Mouse (Mus musculus): ENCODE measurements around the gene Fgfr2.

The Fgfr2 gene

DNA sequence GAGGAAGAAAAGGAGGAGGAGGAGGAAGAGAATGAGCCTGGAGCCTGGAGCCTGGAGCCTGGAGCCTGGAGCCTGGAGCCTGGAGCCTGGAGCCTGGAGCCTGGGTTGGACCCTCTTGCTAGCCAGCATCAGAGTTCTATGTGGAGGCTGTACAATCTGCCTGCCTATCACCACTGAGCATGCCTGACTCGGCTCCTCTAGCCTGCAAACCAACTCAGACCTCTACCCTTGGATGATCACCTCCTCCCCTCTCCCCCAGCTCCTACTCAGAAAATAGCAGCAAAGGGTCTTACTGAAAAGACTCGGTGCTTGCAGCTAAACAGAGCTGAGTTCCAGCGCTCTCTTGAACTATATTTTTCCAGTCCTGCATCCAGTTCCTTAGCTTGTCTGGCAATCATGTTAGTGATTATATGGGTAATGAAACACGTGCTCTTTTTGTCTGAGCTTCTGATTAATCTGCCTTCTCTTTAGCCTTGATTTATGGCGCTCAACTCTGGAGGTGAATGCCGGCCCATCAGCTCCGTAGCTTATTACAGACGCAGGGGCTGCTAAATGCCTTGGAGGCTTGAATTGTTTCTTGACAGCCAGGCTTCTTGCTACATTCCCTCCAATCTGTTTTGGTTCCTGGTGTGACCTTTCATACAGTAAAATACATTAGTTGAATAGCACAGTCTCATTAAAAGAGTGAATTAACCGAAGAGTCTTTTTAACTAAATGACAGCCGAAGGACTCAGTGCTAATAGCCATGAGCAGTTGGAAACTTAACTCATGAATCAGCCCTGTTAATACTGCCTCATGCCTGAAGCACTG, 1345.5 kb downstream of the Fgfr2 start:
- DNase-seq: no peak

DNA sequence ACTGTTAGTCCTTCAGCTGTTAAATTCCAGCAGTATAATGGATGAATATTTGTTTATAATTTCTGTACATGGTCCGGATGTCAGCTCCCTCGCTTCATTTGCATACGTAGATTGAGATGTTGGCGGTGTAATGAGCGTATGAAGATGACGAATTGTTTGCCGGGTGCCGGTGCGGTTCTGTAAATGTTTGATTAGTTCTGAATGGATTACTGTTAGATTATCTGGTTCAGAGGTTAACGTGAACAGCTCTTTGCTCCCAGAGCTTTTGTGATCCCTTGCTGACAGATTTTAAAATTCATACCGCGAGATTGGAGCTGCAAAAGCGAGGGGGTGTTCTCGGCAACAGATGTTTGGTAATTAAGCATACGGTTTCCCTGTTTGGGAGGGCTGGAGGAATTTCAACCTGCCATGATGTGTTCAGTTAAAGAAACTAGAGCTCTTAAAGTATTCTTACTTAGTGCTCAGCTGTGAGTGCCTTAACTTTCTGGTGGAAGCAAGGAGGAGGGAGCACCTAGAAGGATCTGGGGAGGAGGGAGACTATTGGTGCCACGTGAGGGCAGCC, 1346.9 kb downstream of the Fgfr2 start:
- DNase-seq: peak; percentile 38

DNA sequence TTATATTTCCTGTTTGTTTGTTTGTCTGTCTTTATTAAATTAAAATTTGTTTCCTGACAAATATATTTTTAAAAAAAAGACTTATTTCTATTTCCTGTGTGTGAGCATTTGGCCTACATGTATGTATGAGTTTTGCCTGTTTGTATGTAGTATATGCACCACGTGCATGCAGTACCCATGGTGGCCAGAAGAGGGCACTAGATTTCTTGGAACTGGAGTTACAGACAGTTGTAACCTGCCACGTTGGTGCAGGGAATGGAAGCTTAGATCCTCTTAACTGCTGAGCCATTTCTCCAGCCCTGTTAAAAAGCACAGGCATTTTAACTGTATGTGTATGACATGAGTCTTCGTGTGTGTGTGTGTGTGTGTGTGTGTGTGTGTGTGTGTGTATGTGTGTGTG, 1365.2 kb downstream of the Fgfr2 start:
- DNase-seq: no peak

DNA sequence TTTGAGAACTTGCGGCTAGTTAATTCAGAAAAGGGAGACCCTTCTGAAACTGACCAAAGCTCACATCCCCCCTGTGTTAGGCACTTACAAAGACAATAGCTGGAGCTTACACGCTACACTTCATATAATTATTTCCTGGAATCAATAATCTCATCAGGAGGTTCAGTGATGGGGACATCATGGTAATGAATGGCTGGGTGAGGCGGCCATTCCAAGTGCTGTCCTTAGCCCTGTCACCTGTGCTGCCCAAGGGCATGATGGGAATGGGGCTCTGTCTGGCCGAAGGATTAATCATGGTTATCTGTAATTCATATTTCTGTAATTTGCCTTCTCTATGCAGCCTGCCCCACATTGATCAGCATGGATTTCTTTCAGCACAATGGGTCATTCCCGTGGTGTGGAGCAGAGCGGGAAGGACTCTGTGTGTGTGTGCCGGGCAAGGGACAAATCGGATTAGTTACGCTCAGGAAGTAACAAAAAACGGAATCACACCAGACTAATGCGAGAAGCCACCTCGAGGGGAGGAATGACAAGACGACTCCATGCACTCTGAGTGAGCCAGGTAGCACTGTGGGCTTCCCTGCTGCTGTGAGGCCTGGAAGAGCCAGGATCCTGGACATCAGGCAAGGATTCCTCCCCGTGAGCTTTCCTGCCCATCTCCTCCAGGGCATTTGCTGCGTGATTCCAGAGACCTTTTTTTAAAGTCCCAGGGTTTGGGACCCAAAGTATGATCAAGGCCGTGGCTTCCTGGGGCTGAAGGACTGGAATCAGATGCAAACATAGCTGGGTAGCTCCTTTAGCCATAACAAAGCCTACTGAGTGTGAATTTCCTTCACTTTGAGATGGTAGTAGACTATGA, 1375.8 kb downstream of the Fgfr2 start:
- DNase-seq: no peak

DNA sequence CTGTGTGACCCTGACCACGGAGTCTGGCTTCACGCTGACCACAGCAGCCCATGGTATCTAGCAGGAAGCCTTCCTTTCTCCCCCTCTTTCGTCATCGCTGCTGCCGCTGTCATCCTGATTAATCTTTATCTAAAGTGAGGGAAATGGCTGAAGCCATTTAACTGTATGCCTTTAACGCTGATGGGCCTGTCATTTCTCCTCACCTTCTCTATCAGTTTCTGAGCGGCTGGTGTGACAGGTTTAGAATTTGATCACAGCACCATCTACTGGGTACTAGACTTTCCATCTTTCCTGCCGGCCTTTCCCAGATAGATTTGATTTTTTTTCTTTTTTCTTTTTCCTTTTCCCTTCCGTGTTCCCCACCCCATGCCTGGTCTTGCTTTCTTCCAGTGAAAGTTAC, 1376.4 kb downstream of the Fgfr2 start:
- DNase-seq: peak; percentile 12

DNA sequence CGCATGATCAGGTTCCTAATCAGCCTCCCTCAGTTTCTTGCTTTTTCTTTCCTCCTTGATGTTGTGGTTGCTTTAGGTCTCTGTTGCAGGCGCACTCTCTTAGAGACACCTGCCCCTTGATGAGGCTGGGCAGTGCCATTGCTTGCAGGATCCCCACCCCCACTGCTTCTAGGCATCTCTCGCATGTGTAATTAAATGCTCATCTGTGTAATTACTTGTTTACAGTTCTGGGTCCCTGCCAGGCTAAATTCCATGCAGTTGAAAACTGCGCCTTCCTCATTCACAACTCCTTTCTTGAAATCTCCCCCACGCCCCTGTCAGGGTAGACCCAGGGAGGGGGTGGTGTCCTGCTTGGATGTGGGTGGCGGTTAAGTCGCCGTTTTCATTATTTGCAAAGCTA, 1380.0 kb downstream of the Fgfr2 start:
- DNase-seq: no peak

DNA sequence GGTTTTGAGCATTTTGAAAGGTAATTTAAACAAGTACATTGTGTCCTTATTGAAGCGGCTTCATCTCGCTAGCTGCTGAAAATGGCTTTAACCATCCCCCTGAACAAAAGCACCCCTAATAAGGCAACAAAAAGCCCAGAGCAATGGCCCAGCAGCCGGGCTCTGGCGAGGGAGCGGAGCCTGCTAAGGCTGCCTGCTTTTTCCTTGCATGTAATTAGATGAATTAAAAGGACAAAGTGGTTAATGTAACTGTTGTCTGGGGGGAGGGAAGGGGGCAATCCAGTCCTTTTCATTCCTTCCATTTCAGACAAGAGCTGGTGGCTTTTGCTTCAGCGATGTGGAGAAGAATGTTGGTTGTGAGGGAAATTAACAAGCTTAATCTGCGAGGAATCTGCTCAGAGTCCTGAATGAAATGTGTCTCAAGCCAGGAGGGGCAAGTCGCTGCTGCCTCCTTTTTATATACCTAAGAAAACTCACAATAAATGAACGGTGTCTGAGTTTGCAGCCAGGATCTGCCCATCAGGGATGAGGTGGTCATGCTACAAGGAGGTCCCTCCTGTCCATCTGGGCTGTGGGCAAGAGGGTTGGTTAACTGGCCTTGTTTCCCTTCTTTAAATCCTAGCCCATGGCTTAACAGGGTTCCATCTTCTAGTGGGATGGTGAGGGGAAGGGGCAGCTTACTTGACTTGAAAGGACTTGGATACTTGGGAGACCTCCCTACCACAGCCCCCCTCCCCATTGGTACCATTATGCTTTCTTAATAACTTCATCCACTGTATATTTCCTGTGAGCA, 1400.2 kb downstream of the Fgfr2 start:
- no peak for DNase-seq

DNA sequence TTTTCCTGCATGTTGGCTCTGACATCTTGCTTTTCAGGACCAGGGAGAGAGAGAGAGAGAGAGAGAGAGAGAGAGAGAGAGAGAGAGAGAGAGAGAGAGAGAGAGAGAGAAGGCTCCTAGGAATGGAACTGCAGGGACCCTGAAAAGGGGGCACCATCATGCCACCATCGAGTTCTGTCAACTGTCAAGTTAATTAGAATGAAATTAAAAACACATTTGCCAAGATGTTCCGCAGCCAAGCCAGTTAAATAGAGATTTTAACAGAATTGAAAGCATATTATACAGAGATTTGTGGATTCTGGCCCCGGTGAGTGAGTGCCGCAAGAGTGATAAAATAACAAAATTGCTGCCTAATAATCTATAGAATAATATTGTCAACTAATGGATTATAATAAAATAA, 1400.8 kb downstream of the Fgfr2 start:
- no peak for DNase-seq

DNA sequence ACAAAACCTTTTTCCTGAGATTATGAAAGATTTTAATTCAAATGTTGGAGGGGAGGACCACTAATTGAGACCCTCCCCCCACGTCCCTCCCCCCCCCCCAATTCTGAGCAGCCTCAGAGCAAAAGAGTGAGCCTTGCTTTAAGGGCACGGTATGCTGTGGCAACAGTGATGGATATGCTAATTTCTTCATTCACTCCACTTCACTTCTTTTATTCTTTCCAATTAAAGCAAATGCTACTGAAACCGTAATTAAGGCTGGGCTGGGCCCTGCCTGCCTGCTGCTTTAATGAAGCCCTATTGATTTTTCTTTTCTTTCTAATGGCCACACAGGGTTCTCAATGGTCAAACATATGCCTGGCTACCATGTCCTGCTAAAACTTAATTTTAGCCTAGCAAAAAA, 1404.9 kb downstream of the Fgfr2 start:
- no peak for DNase-seq

DNA sequence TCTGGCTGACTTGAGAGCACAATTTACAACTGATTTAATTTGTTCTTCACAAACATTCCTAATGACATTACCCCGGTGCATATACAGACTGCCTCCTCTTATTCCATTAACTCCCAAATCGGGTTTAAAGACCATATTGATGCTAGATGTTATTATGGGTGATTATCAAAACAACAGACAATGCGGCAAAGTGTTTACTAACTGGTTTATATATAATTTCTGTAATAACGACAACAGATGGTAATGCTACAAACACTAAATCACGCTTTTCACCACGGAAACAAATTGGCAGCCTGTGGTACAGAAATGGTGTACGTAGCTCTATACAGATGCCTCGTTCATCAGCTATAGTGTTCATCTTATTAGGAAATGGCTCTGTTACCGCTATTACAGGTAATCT, 1410.1 kb downstream of the Fgfr2 start:
- DNase-seq: no peak

DNA sequence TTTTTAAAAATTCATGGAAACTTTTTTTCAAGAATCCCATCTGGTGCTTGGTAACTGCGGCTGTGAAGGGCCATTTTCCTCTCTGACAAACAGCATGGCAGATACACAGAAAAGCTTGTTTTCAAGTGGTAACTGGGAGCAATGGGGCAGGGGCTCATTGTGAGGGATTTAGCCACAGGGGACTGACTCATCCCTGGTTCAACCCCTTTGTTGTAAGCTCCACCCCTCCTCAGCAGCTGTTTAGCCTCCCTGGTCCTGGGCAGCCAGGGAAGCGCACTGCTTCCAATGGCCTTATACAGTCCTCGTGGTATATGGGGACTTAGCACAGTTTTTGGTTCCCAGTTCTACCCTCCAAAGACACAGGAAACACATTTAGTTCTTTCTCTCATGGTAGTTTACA, 1426.3 kb downstream of the Fgfr2 start:
- no peak for DNase-seq

DNA sequence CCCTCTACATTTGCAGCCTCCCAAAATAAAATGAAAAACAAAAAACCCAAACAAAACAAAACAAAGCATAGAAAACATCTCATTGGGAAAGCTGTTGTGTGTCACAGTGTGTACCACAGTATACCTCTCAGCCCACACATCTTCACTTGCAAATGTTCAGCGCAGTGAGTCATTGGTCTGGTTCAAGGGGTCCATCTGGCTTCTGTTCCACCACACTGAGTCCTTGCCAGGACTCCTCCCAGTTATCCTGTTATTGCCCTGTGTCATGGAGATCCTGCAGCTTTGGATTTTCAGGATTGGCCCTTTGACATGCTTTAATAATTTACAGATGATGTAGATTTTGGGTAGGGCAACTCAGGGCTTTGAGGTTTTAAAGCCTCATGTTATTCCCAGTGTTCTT, 1435.8 kb downstream of the Fgfr2 start:
- peak; percentile 2 for DNase-seq

DNA sequence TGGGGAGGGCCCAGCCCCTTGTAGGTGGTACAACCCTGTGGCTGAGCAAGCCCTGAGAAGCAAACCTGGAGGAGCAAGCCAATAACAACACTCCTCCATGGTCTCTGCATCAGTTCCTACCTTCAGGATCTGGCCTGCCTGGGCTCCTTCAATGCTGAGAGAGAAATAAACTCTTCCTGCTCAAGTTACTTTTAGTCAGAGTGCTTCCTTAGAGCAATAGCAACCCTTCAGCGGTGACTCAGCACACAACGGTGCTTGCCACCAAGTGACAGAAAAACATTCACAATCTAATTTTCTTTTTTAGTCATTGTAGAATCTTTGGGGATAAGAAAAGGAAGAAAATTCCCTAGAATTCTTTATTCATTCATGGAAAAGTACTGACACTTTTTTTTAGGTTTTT, 1446.0 kb downstream of the Fgfr2 start:
- peak; percentile 11 for DNase-seq

DNA sequence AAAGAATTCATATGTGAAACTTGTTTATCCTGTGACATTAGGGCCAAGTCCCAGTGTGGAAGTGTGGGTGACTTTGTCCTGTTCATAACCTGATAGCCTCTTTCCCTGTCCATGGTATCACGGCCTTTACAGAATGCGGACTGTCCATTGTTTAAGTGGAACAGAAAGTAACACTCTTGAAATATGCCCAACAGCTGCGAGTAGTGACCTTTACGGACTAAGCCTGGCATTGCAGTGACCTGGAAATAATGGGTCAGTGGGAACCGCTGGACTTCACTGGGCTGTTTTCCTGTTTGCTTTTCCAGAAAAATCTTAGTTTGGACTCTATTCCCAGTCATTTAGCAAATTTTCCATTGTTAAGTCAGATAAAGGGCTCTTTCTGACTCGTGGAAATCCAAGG, 1452.6 kb downstream of the Fgfr2 start:
- DNase-seq: no peak

DNA sequence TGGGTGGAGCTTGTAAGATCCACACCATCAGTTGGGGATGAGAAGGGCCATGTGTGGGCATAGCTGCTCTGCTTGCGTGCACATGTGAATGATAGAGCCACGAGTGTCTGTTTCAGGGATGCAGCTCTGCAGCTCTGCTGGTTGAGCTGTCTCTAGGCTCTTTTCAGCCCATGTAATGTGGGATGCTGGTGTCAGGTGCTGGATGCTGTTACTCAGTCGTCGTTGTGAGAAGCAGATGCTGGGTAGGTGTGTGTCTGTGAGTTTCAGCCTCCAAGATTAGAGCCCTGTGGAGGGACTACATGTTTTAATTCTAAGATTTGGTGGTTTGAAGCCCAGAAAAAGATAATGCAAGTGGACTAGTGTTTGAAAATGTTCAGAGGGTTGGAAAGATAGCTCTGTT, 1453.8 kb downstream of the Fgfr2 start:
- peak; percentile 80 for DNase-seq

DNA sequence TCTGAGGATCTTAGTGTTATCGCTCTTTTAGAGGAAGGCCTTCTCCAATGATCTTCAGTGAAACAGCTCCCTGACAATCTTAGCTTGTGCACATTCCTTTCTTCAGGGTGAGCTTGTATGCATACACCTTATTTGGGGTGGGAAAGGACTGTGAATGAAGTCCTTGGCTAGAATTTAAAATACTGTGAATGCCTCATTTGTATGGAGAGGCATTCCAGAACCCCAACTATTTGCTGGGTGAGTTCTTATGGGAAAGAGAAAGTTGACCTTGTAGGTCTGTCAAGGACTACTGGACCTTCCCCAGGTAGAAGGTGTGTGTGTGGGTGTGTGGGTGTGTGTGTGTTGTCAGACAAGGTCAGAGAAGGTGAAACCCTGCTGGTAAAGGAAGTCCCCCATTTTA, 1462.4 kb downstream of the Fgfr2 start:
- DNase-seq: no peak

DNA sequence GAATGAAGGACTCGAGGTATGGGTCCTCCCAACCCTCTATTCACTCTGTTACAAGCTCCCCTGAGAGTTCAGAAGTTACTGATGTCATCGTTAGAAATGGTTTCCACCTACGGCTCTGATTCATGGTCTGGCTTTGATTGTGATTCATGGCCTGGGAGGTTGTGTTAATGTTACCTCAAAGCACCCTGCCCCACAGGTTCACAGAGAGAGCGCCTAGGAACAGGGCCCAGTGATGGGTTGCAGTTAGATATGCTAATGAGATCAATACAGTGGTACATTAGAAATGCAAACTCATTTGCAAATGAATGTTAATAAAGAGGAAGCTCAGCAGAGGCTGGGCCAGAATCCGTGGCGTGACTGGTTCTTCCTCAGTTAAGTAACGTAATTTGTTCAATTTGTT, 1467.1 kb downstream of the Fgfr2 start:
- no peak for DNase-seq

DNA sequence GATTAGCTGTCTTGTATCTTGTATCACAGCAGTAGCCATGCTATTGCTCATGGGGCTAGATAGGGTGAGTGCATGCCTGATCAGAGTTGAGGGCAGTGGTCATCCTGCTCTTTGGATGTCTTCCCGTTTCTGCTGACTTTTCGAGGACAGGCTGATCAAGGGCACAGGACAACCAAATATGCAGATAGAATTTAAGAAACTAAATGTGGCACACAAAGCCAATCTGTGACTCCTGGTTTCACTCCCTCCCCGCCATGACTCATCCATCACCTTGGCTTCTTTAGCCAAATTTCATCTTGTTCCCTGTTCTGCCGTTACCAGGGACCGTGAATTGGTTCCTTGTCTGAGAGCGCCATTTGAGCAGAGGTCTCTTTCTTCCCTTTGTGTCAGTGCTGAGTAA, 1469.7 kb downstream of the Fgfr2 start:
- DNase-seq: no peak

DNA sequence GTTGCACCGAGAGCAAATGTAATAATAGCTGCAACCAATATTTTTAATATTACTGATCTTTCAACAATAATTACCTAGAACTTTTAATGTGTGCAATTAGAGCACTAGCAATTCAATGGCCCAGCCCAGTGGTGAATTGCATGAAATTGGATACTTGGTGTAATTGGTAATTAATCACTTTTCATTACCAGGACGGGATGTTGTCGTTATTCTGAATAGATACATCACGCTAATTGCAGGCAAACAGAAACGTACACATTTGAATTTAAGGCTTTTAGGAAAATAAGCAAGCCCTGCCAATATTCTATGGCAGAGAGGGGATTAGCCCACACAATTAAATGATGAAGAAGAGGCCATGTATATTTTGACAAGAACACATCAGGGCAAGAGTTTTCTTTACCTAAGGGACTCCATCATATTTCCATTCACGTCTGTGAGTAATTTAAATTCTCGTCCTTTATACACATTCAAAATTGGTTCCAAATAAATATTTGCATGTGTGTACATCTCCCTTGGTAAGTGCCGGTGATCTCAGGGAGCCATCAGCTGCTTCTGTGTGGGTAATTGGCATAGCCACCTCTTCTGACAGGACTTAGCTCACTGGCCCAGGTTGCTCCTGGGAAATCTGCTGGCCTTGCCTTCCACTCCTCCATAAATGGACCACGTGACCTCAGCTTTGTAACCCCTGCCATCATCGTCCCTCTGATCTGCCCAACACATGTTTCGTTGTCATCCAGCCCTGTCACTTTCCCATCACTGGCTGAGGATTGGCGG, 1471.0 kb downstream of the Fgfr2 start:
- no peak for DNase-seq

DNA sequence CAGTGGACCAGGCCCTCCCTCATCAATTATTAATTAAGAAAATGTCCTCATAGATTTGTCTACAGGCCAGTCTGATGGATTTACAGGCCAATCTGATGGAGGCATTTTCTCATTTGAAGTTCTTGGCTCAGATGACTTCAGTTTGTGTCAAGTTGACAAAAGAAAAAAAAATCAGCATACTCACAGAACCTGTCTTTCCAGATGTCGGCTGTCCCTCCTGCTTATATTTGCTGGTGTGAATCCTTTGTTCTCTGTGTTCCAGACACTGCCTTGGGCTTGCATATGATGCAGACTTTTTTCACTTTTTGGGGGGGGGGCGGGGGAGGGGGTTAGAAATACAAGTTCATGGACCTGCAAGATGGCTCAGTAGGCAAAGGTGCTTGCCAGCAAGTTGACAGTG, 1472.9 kb downstream of the Fgfr2 start:
- DNase-seq: no peak

DNA sequence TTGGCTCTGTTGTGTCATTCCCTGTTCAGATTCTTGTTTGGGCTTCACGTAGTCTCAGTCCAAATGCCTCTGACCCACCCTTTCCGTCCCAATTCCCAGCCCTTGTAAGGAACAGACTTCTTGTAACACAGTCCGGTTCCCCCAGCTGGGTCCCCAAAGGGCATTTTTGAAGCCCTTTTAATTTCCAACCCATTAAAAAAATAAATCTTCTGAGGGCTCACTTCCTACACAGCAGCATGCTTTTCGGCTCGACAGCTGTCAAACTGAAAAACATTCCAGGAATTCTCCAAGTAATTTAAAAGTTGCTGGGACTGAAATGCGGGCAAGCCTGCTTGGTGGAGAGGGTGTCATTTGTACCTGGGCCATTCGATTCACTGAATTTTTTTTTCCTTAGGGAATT, 1474.9 kb downstream of the Fgfr2 start:
- DNase-seq: no peak

DNA sequence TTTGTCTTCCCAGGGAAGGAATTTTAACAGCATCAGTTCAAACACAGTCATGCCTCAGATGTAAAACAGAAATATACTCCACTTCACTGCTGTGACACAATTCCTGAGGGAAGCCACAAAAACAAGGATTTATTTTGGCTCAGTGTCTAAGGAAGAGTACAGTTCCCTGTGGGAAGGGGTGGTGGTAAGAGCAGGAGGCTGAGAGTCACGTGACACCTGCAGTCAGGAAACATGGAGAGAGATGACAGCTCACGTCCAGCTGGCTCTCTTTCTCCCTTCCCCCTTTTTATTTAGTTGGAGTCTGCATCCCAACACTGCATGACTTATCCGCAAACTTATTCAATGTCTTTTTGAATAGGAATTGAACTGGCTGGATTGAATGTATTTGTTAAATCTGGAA, 1475.6 kb downstream of the Fgfr2 start:
- no peak for DNase-seq

All from right cerebral cortex, adult 18-20 months (tissue).